Mouse (Mus musculus): ENCODE measurements around the gene Gm11060. TPM values are rescaled to one million over a fixed set of nuclear protein-coding genes. Genes with fewer than 3 reads are reported as not detected.

The Gm11060 gene
- polyA plus RNA-seq, 1 experiment from 2014 or later: not detected

Other genes starting within 250 kb of the Gm11060 start
- 0.68 and 0.96 TPM in 2 replicates for gene Prrg4, start 242.1 kb upstream of the Gm11060 start, polyA plus RNA-seq (2014; fragmentation: Nextera tagmentation; extraction: Ambion mirVana)
- gene Ccdc73, start 224.2 kb upstream of the Gm11060 start, polyA plus RNA-seq (2014; fragmentation: Nextera tagmentation; extraction: Ambion mirVana): 5.2 and 5.8 TPM in 2 replicates
- gene Eif3m, start 74.9 kb upstream of the Gm11060 start, polyA plus RNA-seq (2014; fragmentation: Nextera tagmentation; extraction: Ambion mirVana): 330 and 332 TPM in 2 replicates
- 1.7 and 2.0 TPM in 2 replicates for gene Wt1, start 34.5 kb downstream of the Gm11060 start, polyA plus RNA-seq (2014; fragmentation: Nextera tagmentation; extraction: Ambion mirVana)
- gene Them7, start 132.3 kb downstream of the Gm11060 start, polyA plus RNA-seq (2014; fragmentation: Nextera tagmentation; extraction: Ambion mirVana): 1.3 and 1.8 TPM in 2 replicates

Data from limb, embryonic 11.5 days (tissue).